Mouse (Mus musculus) embryo, embryonic 9.5 days (tissue): ENCODE measurements around the gene Crocc.

Experiments
- DNase-seq: peaks from one replicate; pipeline ENCODE4 v3.0.0-alpha.2; 2017; ENCODE audit errors: extremely low spot score

Gene Crocc

DNA sequence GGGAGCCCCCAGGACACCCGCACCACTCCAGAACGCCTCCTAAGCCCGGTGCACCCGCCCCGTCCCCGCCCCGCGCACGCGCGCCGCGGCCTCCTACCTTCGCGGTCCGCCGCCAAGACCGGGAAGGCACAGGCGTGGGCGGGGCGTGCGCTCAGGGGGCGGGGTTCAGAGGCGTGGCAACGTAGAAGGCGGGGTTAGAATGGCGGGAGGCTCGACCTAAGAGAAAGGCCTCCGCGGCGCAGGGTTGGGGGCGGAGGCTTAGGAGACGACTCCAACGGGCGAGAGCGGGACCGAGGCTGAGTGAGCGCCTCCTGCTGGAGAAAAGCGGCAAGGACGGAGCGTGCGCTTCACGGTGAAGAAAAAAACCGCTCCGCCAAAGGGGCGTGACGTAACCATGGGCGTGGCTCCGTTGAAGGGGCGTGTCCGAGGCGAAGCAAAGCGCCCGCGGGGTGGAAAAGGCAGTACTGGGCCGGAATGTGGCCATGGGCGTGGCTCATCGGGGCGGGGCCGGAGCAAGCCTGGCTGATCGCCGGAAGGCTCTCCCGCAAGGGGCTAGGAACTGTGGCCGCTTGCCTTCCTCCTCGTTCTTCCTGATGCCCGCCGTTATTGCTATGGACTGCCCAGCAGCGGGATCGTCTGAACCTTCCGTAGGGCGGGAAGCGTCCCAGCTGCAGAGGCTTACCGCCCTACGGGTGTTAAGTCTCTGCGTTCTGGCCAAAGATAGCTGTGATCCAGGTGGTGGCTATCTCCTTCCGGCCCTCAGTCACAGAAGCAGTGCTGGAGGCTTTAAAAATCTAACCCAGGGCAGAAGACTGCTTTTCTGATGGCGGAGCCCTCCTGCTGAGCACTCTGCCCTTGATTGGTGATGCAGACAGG, at the start of gene Crocc:
TSS of gene Crocc (minus strand) at position 125 of the 876 bp plus-strand sequence.
- peak; percentile 100 for DNase-seq

DNA sequence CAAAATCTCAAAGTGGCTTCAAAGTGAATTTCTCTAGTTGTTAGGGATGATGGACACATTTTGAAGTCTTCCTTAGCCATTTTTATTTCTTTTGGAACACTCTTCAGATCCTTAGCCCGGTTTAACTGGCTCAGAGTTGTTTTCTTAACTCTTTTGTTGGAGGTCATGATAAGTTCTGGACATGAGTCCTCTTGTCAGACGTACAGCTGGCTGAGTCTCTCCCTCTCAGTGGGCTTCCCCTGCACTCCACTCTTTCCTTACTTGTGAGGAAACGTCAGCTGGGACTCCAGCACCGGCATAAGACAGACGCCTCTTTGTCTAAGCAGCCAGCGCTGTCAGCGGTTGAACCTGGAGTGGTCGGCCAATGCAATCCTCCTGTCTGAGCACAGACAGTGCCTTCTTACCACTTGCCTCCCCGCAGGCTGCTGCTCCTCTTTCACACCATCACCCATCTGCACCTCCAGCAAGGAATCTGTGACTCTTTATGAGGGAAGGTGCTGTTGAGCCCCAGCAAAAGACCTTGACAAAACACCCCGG, 47.9 kb upstream of the Crocc start:
- DNase-seq: no peak

DNA sequence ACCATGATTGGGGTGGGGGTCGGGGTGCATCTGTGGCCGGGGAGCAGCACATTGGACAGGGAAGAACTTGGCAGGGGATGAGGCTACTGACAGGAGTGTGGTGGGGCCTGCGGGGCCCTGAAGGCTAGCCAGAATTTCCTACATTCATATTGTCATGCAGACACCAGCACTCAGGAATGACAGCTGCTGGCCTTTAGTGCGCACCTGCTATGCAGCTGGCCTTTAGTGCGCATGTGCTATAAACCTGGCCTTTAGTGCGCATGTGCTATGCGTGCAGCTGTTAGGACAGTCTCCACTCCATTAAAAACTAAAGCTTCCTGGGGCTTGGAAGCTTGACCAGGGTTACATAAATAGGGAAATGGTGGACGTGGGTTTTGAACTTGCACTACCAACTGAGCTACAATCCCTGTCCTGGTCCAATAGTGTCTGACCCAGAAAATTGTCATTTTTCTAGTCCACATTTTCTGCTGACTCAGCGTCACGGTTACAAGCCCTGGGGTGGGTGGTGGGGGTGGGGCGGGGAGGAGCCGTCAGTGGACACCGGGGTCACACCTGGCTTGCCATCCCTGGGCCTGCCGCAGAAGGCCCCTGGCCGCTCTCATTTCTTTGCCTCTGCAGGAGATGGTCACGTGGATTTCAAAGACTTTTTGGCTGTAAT, 46.3 kb upstream of the Crocc start:
- DNase-seq: no peak

DNA sequence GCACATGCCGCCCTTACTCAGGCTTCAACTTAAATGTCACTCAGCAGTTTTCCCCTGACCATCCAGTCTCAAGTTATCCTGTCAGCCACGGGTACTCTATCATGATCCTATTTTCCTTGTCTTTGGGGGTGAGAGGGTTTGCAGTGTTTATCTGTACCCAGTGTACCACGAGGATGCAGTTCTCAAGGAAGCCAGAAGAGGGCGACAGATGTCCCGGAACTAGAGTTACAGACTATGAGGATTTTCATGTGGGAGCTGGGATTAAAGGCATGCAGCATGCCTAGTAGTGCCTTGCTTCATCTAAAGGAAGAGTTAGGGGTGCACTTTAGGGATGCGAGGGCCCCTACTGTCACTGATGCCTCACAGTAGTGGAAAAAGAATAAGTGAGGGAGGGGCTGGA, 41.5 kb upstream of the Crocc start:
- peak; percentile 26 for DNase-seq

DNA sequence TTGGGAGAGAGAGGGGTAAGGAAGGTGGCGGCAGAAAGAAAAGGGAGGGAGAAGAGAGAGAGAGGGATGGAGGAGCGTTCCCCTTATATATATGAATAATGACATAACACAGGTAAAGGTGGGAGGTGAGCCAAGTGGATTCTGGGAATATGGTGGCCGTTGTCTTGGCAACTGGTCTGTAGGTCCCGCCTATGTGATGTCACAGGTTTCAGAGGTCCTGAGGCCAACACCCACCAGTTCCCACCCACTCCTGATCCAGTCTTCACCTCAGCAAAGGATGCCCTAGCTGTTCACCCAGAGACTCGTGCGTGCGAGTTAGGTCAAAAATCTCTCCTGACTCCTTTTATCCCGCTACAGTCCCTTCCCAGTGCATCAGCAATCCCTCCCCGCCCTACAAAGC, 40.9 kb upstream of the Crocc start:
- no peak for DNase-seq

DNA sequence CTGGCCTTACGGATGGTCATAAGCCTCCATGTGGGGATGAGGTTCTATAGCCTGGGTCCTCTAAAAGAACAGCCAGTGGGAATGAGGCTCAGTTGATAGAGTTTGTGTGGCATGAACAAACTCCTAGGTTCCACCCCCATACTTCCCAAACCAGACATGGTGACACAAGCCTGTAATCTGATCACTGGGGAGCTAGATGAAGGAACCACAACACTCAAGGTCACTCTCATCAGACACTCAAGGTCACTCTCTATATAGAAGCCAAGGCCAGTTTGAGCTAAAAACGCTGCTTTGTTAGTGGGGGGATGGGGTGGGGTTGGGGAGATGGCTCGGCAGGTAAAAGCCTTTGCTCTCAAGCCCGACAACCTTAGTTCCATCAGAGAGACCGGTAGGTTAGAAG, 39.6 kb upstream of the Crocc start:
- no peak for DNase-seq

DNA sequence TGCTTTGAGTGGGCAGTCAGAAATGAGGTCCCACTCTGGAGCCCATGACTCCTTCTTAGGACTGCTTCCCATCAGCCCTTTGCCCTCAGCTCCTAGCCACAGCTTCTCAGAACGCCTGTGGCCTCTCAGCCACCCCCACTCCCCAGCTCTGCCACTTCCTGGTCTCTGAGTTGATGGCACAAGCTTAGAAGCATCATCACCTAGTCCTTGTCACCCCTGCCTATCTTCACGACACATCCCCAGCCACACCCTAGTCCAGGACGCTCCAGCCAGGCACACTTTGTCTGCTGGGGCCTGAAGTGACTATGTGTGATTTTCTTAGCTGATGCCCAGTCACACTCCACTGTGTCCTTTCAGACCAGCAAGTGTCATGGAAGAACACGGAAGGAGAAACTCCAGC, 38.6 kb upstream of the Crocc start:
- DNase-seq: no peak

DNA sequence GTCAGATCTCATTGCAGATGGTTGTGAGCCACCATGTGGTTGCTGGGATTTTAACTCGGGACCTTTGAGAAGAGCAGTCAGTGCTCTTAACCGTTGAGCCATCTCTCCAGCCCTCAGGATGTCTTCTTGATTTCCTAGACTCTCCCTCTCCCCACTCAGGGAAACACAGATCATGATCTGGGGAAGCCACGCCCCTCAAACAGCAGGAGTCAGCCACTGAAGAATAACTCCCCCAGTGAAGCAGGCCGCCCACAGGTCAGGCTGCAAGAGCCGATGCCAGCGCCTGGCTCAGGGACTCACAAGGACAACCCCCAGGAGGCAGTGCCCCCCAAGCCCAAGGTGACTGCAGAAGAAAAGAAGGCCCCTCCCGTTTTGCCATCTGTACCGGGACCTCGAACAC, 36.4 kb upstream of the Crocc start:
- no peak for DNase-seq

DNA sequence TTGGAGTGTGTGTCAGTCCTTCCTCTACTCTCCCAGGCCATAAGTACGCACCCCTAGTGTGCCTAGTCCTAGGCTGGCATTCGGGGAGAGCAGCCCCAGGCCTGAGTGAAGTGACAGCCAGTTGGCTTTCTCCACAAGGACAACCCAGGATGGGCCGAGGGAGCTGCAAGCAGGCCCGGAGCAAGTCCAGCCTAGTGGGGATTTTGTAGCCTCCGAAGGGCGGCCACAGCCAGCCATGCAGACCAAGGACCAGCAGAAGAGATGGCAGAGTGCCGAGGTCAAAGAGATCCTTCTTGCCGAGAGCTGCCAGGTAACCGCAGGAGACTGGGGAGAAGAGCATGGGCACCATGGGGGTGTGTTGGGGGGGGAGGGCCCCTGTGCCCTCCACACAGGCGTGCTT, 34.7 kb upstream of the Crocc start:
- no peak for DNase-seq

DNA sequence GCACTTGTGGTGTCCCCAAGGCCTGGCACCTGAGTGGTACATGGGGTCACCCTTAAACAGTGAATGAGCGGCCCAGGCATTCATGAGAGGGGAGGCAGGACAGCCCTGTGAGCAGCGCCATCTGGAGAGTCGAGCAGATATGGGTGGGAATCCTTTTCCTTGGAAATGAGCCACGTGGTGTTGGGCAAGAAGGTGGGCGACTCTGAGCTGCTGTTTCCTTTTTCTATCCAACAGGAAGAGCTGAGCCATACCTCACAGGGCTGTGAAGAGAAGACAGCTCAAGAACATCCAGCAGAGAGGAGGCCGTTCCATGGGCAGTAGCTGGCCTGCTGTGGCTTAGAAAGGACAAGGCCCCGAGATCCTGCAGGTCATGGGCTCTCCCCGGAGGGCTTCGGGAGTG, 28.4 kb upstream of the Crocc start:
- no peak for DNase-seq

DNA sequence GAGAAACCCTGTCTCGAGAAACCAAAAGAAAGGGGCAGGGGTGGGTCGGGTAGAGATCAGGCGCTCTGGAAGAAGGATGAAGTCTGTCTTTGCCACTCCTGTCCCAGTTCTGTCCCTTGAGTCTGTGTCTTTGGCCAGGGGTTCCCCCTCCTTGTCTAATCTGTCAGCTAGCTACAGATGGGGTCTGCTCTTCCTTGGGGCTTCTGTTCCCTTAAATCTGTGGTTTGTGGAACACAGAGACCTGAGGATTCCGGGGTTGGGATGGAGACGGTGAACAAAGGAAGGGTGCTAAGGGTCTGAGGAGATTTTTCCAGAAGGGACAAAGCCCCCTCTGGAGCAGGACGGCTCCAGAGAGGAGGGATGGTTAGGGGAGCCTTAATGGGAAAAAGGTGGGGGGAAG, 27.7 kb upstream of the Crocc start, which contains the start of gene Spata21:
TSS of gene Spata21 (plus strand) at position 301 of the 400 bp plus-strand sequence.
- DNase-seq: no peak

DNA sequence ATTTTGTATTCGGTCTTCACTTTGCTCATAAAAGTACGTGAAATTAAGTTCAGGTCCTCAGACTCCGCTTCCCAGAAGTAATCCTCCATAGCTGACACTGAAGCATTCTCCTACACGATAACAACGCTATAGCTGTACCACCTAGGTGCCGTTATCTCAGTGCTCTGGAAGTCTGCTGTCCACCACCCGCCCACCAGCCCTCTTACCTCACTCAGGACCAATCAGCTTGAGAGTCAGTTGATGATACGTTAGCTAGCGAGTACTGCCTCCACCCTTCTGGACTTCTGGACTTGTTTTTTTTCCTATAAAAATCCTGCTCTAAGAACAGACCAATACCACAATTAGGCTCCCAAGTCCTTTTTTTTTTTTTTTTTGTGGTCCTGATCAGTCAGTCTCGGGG, 26.5 kb upstream of the Crocc start:
- DNase-seq: no peak

DNA sequence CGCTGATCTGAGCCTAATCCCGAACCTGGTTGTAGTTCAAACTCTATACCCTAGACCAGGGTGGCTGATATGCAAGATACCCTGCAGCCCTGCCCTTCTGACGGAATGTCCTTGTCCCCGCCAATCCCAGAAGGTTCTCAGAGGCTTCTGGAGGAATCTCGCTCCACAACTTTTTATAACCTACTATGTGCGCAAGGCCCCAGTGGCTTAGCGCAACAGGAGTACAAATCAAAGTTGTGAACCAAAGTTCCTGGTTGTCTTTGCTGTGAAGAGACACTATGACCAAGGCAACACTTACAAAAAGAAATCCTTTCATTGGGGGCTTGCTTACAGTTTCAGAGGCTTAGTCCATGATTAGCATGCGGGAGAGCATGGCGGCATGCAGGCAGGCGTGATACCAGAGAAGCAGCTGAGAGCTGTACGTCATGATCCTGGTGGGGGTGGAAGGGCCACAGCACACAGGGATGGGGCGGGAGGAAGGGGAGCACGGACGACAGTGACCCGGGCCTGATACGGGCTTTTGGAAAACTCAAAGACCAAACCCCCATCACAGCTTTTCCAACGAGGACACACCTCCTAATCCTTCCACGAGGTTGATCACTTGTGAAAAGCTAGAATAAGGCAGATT, 18.3 kb upstream of the Crocc start:
- no peak for DNase-seq

DNA sequence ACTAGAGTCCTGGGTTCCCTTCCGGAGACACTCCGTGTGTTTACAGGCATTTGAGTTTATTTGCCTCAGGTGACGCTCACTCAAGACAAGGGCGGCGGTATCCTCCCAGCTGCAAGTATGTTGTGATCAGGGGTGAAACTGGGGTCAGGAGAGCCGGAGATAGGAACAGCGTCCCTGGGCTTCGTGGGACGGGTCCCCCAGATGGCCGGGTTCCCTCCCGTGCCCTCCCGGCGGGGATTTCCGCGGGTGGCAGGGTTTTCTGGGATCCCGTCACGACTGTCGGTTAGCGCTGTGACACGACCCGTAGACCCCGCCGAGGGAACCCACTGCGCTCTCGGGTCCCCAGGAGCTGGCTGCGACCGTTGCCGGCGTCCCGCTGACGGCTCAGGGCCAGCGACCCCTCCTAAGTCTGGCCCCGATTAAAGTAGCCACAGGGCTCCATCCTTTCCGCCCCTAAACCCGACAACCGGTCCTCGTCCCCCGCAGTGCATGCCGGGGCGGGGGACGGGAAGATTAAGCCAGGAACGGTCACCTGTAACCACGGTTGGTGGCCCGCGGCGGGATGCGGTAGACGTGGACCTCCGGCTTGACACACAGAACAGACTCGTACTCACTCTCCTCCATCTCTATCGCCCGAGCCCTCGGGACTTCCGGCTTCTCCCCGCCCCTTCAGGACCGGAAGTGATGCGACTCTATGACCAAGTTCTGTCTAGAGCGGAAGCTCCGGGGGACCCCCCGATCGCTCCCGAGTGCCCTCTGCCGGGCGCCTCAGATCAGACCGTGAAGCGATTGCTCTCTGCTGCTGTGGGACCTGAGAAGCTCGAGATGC, 17.5 kb upstream of the Crocc start, which contains the start of gene Necap2:
TSS of gene Necap2 (minus strand) at position 677 of the 829 bp plus-strand sequence.
- DNase-seq: peak; percentile 93

DNA sequence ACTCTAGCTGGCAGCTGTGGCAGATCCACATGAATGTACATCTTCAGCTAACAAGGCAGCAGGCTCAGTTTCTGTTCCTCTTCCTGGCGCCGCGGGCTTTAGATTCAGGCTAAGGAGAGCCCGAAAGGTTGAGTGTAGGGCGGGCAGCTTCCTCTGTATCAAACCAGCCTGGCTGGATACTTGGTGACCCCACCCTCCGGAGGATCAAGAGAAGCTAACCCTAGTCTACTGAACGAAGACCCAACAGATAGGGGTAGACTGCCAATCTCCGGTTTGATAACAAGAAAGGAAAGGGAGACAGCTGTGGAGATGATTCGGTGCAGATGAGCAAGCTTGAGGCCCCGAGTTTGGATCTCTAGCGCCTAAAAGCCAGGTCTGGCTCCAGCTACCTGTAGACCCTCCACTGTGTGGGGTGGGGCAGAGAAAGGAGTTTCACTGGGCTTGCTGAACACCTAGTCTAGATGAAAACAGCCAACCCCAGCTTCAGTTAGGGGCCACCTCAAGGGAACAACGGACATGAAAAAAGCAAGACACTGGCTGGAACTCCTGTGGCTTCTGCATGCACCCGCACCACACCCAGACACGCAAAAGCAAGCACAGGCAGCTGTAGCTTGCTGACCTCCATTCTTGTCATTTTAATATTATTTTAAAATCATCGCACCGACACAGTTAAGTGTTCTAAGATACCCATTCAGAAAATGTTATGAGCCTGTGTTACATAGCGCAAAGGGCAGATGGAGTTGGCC, 16.6 kb upstream of the Crocc start:
- no peak for DNase-seq

DNA sequence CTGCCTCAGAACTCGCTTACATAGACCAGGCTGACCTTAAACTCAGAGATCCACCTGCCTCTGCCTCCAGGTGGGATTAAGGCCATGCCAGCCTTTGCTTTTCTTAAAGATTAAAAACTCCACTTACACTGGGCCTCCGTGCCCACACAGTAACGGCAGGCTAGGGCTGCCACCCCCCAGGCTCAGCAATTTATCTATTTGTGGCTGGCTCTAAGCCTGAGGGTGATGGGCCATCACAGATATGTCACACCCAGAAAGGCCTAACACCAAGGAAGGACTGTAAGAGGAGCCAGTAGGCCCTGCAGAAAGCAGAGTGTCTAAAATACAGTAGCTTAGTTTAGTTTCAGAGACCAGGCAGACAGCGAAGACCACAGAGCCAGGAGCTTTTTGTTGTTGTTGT, 13.8 kb upstream of the Crocc start:
- no peak for DNase-seq

DNA sequence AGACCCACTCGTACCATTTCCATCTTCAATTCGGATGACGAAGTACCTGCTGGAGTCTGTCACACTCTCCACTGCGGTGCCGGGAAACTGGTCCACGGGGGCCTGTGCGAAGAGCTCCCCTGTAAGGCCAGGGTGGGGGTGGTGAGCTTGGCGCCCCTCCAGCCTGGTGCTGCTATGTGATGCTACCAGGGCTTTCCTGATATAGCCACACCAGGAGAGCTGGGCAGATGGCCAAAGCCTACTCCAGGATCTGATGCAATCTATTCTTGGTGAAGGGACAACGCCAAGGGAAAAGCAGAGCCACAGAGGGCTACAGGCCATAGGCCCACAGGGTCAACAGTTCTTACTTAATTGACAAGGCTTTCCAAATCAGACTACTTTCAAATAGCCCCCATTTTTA, 13.3 kb upstream of the Crocc start:
- DNase-seq: no peak

DNA sequence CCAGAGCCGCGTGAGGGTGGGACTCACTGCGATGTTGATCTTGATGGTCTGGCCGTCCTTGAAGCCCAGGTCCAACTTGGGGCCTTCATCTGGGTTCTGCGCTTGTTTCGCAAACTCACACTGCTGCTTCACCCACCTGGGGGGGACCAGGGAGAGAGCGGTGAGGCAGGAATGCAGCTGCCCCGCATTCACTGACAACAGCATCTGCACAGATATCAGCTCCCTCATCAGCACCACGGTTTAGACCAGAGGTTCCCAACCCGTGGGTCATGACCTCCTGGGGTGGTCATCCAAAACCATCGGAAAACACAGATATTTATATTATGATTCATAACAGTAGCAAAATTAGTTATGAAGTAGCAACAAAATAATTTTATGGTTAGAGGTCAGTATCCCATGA, 12.2 kb upstream of the Crocc start:
- DNase-seq: no peak

DNA sequence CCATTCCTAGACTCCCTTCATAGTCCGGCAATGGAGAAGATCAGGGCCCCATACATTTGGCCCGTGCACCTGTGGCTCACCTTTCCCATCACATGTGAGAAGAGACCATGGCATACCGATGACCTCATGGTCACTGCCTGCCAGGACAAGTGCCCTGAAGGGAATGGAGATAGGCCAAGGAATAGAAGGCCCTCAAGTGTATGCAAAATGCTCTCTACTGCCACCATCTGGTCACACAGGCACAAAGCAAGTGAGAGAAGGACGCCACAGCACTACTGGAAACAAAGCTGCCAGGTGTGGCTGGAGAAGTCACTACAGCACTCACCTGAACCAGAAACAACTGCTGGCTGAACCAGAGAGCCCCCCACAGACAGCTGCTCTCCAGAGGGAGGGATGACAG, 9.4 kb upstream of the Crocc start:
- peak; percentile 38 for DNase-seq

DNA sequence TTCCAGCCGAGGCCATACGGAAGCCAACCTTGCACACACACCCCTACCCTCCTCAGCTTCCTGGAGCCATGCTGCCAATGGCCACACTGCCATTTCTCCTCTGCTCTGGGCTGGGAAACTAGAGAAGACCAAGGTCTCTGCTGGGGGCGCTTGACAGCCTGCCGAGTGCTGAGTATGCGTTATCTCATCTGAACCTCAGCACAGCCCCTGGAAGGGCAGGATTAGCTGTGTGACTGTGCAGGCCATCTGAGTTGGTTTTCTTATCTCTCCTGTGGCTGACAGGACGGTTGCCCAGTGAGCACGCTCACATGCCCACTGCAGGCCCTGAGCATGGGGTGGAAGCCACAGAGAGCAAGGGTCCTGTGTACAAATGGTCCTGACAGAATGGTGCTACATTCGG, 8.3 kb upstream of the Crocc start:
- no peak for DNase-seq

DNA sequence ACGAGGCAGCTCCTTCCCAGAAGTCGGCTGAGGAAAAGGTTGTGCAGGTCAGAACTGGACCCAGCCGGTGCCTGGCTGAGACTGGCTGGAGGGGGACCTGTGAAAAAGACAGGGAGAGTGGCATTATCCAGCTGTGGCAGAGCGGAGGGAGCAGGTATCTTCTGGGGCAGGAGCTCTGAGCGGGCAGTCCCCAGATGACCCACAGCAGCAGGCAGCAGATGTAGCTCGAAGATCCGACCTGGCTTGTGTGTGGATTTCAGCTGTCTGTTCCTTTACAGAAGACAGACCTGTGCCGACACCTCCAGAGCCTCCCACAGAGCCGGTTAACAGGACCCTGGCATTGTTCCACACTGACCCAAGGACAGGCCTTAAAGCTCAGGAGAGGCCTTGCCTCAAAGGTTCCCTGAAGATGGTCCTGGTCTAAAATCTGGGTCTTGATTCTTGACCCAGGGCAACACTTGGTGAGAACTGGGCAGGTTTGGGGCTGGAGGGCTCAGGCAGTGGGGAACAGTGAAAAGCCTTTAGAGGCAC, 7.2 kb upstream of the Crocc start:
- no peak for DNase-seq
